Mouse (Mus musculus) lung, postnatal 0 days (tissue): ENCODE measurements around the gene Mycs.

Source experiments
- CTCF ChIP-seq: IDR thresholded peaks from 2 replicates; pipeline ENCODE4 v1.5.1; 2016; ENCODE audit warnings: antibody characterized with exemption, mild to moderate bottlenecking
- EP300 ChIP-seq: IDR thresholded peaks from 2 replicates; pipeline ENCODE4 v1.6.1; 2016; ENCODE audit warnings: antibody characterized with exemption, mild to moderate bottlenecking, control low read depth

DNA sequence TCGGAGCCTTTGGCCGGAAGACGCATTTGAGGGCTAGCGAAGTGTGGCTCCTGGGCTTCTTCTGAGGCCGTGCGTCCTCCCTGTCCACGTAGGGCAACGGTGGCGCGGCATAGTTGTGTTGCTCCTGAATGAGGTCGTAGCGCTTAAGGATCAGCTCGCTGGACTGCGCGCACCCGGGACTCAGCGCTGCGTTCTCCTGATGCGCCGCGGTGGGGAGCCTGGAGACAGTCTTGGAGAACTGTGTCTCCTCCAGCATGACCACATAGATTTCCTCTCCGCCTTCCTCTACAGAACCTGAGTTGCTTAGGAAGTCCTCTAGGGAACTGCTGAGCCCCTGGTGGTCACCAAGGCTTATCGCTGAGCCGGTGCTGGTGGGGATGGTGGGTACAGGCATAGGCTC, 1.0 kb downstream of the Mycs start:
- no peak for TF ChIP-seq CTCF
- TF ChIP-seq EP300: no peak
